Mouse (Mus musculus): Measurements from ENCODE around the gene Gja5. TPM values are rescaled to one million over a fixed set of nuclear protein-coding genes. Genes with fewer than 3 reads are reported as not detected.

The Gja5 gene
- polyA plus RNA-seq (2017; shearing (Covaris generic)) = 0.20 TPM

GRCm38 (mm10) chr3:96904393-96904792 lies at the start of gene Gja5:
Gene Gja5, plus strand, starts transcription at chr3:96904693.

DNA sequence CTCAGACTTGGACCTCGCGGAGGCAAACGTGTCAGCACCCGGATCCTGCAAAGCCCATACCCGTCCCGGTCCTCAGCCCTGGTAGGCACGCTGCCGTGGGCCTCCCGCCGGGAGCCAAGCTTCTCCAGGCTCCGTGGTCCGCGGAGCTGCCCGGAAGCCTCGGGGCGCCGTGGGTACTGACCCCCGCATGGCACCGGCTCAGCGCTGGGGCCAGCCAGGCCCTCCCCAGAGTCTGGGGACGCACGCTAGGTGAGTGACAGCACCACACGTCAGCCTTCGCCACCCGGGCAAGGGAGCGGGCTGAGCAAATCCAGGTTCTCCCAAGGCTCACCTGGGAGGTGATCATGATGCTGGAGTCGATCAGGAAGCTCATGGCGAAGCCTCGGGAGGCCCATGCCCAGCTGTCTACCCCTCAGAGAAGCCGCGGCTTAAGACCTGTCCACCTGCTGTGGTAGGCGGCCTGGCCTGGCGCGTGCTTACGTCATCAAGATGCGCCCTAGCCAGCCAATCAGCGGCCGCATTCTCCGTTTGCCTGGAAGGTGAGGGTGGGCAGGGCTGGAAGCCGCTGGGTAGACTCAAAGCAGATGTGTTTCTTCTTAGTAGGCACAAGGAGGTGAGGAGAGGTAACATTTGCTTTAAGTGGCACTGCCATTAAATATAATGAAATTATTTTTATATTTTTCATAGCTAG lies 503 bp downstream of the Gja5 start, which contains the start of gene Gpr89:
TSS of gene Gpr89 (minus strand) at position 496 of the 691 bp plus-strand sequence.

DNA sequence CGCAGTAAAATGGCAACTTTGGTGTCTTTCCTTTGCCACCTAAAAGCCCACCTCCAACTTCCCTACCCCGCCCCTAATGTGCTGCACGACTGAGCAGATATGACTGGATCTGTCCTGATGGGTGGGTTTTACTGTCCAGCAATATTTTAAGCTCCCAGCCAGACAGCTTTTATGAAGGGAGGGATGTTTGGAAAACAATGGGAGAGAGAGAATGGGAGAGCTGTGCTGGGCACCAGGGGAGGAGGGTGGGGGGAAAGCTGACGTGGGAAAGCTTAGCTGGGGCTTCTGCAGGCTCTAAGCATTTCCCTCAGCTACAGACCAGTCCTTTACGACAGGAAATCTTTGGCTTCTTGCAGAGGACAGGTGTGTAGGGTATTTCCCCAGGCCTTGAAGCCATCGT lies 21.4 kb downstream of the Gja5 start, which contains the start of gene Gja8:
TSS of gene Gja8 (minus strand) at position 101 of the 400 bp plus-strand sequence.

Other genes with a start within 250 kb of the Gja5 start
- gene Ankrd35, start 234.6 kb upstream of the Gja5 start, polyA plus RNA-seq (2017; shearing (Covaris generic)) = 0.19 TPM
- gene Pias3, start 208.3 kb upstream of the Gja5 start, polyA plus RNA-seq (2017; shearing (Covaris generic)) = 24.3 TPM
- 1.2 TPM for gene Nudt17, start 196.1 kb upstream of the Gja5 start, polyA plus RNA-seq (2017; shearing (Covaris generic))
- 83.3 TPM for gene Polr3c, start 177.1 kb upstream of the Gja5 start, polyA plus RNA-seq (2017; shearing (Covaris generic))
- 26.3 TPM for gene Rnf115, start 177.0 kb upstream of the Gja5 start, polyA plus RNA-seq (2017; shearing (Covaris generic))
- gene Pdzk1, start 75.4 kb upstream of the Gja5 start, polyA plus RNA-seq (2017; shearing (Covaris generic)) = not detected
- 40.3 TPM for gene Cd160, start 75.3 kb upstream of the Gja5 start, polyA plus RNA-seq (2017; shearing (Covaris generic))
- 35.6 TPM for gene Gpr89, start 653 bp downstream of the Gja5 start, polyA plus RNA-seq (2017; shearing (Covaris generic))
- 0.04 TPM for gene Gja8, start 21.3 kb downstream of the Gja5 start, polyA plus RNA-seq (2017; shearing (Covaris generic))